Mouse (Mus musculus): ENCODE data around the gene Fam173b.

GRCm38 (mm10) chr15:31588989-31589640 lies 12.5 kb upstream of the Fam173b start:
- TF ChIP-seq CTCF (IDR thresholded peaks at IDR 0.05; ENCODE audit: control insufficient read depth, insufficient read depth, insufficient read length) (no peak), MAX (IDR thresholded peaks at IDR 0.05) (no peak), MYOG (IDR thresholded peaks at IDR 0.05; ENCODE audit: control insufficient read depth, extremely low read depth, insufficient read length) (no peak), FOSL1 (IDR thresholded peaks at IDR 0.05; ENCODE audit: insufficient read depth, low read length, poor library complexity, severe bottlenecking) (no peak), MYOD1 (IDR thresholded peaks at IDR 0.05; ENCODE audit: control insufficient read depth, insufficient read length, low read depth) (no peak), CEBPB (IDR thresholded peaks at IDR 0.05; ENCODE audit: low read depth) (no peak), USF1 (IDR thresholded peaks at IDR 0.05; ENCODE audit: low read depth) (no peak)

Measured in C2C12 (cell line).